Mouse (Mus musculus) thymus, postnatal 14 days (tissue): ENCODE results near the gene Chga.
A peak's percentile ranks its signal among the peaks of the same experiment; 100 is the strongest.

ENCODE experiments used
- DNase-seq: peaks from one replicate; pipeline ENCODE4 v3.0.0; 2021

The Chga gene

GRCm38 (mm10) chr12:102554721-102555516, at the start of gene Chga:
Gene Chga, plus strand, starts transcription at chr12:102554969.
- DNase-seq, result peak; percentile 73

DNA sequence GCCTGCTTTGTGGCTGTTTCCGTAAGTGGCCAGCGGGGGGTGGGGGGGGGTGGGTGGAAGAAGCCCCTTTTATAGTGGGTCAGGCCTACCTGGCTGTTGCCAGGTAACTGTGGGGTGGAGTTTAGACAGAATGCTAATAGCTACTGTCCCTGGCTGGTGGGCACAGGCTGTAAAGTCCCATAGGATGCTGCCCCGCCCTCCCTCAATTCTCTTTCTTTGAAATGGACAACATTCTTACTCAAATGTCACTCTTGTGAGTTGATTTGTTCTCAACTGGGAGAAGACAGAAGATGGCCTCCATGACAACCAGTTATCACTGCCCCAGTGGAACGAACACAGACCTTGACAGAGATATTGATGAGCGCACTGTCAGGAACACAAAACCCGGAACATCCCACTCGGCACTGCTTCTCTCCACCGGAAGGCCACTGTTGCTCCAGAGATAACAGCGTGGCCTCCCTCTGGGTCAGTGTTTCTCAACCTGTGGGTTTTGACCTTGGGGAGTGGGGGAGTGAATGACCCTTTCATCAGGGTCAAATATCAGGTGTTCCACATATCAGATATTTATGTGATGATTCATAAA, 49.5 kb upstream of the Chga start:
- no peak for DNase-seq

DNA sequence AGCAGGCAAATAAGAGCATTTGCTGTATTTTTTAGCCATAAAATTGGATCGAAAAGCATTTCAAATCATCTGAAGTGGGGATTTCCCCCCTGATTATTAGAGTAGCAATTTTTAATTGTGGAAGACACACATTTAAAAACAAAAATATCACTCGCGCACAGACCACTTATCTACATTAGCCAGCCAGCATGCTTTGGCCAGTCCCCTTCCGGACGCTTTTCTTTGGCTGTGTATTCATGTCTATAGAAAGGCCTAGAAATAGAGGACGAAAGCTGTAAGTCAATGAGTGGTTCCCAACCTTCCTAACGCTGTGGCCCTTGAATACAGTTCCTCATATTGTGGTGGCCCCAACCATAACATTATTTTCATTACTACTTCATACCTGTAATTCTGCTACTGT, 48.8 kb upstream of the Chga start:
- no peak for DNase-seq

- no peak for DNase-seq
Observed at GRCm38 (mm10) chr12:102511363-102511762, 43.4 kb upstream of the Chga start.

DNA sequence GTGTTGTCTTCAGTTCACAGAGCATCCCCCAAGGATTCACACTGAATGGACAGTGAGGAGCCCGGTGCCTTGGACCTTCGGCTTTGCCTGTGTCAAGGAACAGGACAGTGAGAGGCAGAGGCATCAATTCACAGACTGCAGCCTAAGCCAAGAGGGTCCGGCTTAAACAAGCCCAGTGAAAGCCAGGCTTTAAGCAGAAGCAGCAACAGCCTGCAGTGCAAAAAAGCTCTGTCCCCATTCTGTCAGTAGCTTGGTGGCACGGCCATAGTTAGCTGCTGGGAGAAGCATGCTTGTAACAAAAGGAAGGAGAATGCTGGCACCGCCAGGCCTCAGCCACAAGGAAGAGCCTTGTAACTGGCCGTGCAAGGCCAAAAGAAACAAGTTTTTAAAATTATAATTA, 40.6 kb upstream of the Chga start:
- DNase-seq, result no peak

DNA sequence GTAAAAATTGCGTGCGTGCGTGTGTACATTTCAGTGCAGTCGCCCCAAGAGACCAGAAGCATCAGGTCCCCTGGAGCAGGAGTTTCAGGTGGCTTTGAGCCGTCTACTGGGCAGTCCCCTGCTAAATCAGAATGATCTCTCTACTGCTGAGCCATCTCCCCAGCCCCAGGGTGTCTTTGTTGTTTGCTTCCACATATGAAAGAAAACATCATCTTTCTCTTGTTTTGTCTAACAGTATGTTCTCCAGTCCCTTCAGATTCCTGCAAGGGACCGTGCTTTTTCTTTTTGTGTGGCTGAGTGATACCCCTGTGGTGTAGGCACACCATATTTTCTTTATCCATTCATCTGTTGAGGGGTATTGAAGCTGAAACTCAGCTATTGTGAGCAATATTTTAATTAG, 40.0 kb upstream of the Chga start:
- no peak for DNase-seq

DNA sequence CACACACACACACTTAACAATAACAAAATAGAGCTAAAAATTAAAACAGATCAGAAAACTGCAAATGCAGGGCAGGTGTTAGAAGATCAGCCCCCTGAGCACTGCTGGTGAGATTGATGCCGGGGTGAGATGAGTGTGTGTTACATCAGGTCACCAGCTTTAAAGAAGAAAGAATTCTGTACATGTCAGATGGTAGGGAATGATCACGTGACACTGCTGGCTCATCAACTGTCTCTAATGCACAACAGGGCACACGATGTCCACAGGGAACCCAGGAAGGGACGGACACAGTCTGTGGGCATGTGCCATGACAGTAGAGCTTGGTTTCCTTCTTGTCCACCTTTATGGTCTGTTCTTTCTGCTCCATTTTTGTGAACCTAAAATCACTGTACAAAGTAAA, 38.6 kb upstream of the Chga start:
- no peak for DNase-seq

DNA sequence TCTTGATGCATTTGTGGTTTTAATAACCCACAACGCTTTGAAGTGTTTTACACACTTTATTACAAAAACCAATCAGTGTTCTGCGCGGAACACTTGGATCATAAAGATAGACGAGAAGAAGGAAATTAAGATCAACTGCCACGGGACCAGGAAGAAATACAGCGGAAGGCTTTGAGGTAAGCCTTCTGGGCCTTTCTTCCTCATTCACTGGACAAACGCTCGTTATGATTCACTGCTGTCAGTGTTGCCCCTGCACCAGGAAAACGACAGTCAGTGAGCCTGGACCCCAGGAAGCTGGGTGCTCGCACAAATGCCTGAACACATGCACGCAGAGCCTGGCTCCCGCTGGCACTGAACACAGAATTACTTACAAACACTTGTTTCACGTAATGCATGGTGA, 37.1 kb upstream of the Chga start:
- DNase-seq, result no peak

DNA sequence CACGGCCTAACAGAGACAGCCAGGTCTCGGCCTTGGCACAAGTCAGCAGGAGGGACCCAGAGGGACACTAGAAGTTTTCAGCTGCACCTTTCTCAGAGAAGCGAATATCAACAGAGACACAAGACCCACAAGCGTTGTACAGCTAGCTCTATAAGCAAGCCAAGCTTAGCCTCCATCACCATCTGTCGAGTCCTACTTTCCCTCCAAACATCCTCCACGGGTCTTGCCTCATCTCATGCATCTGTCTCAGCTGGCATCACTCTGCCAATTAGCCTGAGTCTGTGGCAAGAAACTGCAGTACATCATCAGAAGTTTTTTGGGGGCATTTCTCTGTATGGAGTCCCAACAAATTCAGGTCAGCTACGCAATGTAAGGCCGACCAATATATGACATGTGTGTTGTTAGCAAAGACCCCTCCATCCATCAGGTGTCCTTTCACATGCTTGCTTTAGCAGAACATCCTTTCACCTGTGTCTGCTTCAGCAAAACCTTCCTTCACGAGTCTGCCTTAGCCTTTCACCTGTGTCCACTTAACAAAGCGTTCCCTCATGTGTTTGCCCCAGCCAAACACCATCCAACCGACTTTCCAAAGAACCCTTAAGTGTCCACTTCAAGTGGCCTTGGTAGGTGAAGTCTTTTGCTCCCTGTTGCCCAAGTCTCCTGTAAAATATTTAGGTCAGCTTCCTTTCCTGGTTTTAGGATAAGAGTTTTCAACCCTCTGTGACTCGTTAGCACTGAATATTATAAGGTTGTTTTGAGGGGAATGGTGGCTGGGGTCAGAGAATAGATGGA, 34.6 kb upstream of the Chga start:
- no peak for DNase-seq

- DNase-seq, result no peak
Observed at GRCm38 (mm10) chr12:102521777-102522319, 32.9 kb upstream of the Chga start.

DNA sequence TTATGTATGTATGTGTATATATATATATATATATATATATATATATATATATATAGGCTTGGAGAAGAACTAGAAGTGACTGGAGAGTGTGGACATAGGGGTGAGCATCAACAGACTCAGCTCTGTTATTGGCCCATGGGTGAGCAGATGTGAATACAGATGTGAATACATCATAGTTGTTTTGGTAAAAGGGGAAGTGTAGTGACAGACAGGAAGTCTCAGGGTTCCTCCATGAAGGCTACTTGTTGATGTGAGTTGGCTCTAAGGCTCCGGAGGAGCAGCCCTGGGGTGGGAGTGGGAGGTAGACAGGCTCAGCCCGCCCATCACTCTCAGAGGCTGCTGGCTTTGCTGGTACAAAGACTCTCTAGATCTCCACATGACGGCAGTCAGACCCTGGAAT, 30.6 kb upstream of the Chga start:
- DNase-seq, result no peak

DNA sequence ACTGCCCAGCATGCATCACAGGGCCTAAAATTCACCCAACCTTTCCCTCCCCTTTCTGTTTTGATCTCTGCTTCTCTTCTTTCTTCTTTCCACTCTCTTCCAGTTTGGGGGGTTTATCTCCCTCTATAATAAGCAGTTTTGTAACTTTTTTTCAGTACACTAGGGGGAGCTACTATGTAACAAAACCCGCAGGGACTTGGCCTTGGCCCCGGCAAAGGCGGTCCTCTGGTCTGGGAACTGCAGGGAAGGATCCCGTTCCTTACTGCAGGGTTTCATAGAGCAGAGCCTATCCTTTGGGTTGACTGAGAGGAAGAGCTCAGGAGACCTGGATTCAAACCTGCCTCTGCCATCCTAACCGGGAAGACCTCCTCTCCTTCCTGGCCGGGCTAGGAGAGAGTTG, 30.0 kb upstream of the Chga start:
- DNase-seq, result peak; percentile 6

DNA sequence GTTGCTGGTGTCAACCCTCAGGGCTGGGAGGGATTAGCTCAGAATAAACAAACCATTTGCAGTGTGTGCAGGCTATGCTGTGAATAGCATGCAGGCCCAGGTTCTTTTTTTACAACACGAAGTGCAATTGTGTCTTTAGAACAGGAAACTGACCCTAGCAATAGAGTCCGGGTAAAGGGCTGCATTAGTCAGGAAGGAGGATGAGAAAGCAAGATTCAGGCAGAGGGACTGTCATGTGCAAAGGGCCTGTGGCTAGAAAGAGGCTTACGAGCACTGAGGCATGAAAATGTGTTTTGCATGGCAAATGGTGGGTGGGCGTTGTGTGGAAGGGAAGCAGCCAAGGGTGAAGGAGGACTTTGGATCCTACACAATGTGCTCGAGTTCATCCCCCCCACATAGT, 26.8 kb upstream of the Chga start:
- DNase-seq, result no peak

DNA sequence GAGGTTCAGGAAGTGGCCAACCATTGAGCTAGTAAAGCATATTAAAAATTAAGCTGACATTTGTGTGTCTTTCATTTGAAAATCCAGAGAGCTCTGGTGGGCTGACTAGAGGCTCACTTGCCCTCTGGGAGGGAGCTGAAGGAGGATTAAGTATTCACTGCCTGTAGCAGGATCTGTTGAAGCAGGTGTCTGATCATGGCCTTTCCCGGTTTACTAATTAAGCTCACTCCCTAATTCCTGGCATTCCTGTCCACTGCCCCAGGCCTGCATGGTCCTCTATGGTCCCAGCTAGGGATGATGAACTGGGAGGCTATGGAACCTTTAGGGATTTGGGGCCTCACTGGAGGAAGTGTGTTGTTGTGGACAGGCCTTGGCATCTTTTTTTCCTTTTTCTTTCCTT, 19.0 kb upstream of the Chga start:
- DNase-seq, result no peak

DNA sequence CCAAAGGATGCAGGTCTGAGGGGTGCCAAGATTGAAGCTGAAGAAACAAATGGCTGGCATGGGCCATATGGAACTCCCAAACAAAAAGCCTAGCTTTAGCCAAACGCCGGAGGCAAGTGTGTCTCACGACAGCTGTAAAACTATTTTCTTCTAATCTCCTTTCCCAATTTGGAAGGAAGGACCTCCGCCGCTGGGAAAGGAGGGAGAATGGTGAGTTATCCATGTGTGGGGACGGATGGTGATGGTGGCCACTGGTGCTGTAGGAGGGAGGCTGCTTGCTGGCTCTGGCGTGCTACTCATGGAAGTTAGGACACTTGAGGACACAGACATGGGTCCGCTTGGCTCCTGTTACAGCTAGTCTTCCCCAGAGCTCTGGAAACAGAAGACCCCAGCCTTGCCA, 14.5 kb upstream of the Chga start:
- DNase-seq, result no peak

DNA sequence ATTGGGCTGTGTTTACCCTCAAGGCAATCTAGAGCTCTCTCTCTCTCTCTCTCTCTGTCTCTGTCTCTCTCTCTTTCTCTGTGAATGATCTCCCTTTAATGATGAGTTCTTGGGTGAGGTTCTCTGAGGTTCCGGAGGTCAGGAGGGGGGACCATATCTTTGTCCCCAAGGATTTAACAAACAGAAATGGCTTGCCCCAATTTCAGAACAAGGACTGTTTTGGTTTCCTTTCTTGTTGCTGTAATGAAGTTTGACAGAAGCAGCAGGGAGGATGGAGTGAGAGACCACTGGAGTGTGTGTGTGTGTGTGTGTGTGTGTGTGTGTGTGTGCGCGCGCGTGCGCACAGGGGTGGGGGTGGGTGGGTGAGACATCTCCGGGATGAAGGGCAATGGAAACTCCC, 13.6 kb upstream of the Chga start:
- DNase-seq, result no peak

- no peak for DNase-seq
Observed at GRCm38 (mm10) chr12:102545122-102545521, 9.6 kb upstream of the Chga start.

GRCm38 (mm10) chr12:102550529-102550928, 4.2 kb upstream of the Chga start:
- DNase-seq, result peak; percentile 76

DNA sequence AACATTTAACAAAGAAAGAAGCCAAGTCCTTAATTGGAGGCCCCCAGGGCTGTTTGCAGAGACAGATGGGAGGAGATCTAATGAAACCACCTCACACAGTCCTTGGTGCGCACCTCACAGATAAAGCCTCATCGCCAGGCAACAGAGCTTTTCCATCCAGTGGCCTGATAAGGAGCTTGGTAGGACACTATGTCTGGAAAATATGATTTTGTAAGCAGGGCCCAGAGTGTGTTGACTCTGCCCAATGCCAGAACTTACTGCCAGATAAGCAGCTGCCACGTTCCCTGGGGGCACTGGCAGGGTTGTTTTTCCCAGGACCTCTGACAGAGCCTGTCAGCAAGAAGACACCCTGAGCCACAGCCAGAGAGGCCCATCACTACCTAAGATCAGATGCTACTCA, 3.6 kb upstream of the Chga start:
- no peak for DNase-seq

GRCm38 (mm10) chr12:102552001-102552400, 2.8 kb upstream of the Chga start:
- DNase-seq, result no peak

- DNase-seq, result no peak
Observed at GRCm38 (mm10) chr12:102553705-102554275, 979 bp upstream of the Chga start.

DNA sequence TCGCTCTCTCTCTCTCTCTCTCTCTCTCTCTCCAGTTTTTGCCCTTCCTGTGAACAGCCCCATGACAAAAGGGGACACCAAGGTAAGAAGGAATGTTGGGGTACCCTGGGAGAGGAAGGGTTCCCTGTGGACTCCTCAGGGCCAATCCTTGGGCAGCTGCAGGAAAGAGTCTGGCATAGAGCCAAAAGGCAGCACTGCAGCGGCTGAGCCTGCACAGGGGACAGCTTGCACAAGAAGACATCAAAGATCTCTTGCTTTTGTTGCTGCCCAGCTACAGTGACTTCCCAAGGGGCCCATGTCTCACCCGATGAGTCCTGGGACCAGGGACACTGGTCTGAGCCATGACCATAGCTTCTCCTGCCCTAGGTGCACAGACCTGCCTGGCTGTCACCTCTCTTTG, 1.1 kb downstream of the Chga start:
- DNase-seq, result no peak

GRCm38 (mm10) chr12:102557372-102557771, 2.6 kb downstream of the Chga start:
- DNase-seq, result no peak
